Mouse (Mus musculus) liver, postnatal 0 days (tissue): Measurements from ENCODE around the gene Rbms1. TPM values are rescaled to one million over a fixed set of nuclear protein-coding genes. Genes with fewer than 3 reads are reported as not detected.
A peak's percentile ranks its signal among the peaks of the same experiment; 100 is the strongest.

Experiments
- ATAC-seq: fragments of 200-750 bp; cut with Nextera tagmentation; 2 replicates; pipeline ENCODE4 v1.8.0; 2017; ENCODE audit warnings: mild to moderate bottlenecking, moderate library complexity
- DNase-seq: peaks from one replicate; pipeline ENCODE4 v3.0.0-alpha.2; 2016
- H3K27ac ChIP-seq: fragments of 300-500 bp; sonication (generic); 2 replicates; pipeline ENCODE4 v1.5.1; 2014; ENCODE audit warnings: antibody characterized with exemption, moderate library complexity, mild to moderate bottlenecking, low read depth
- H3K27me3 ChIP-seq: fragments of 300-500 bp; sonication (generic); 2 replicates; pipeline ENCODE4 v1.6.1; 2014; ENCODE audit warnings: low read length, control low read depth, mixed read lengths; ENCODE audit not compliant: insufficient read depth
- H3K36me3 ChIP-seq: fragments of 300-500 bp; sonication (generic); replicated peaks from 2 replicates; pipeline ENCODE4 v1.6.1; 2014; ENCODE audit warnings: mild to moderate bottlenecking, control low read depth, low read length, moderate library complexity, mixed read lengths; ENCODE audit not compliant: insufficient read depth
- H3K4me1 ChIP-seq: fragments of 300-500 bp; sonication (generic); 2 replicates; pipeline ENCODE4 v1.6.1; 2014; ENCODE audit warnings: antibody characterized with exemption, mild to moderate bottlenecking, control low read depth; ENCODE audit not compliant: insufficient read depth
- H3K4me2 ChIP-seq: fragments of 300-500 bp; sonication (generic); 2 replicates; pipeline ENCODE4 v1.6.1; 2014; ENCODE audit warnings: low read depth, mild to moderate bottlenecking, low read length, moderate library complexity, mixed read lengths
- H3K4me3 ChIP-seq: fragments of 300-500 bp; sonication (generic); 2 replicates; pipeline ENCODE4 v1.5.1; 2014; ENCODE audit warnings: low read depth, low read length
- H3K9ac ChIP-seq: fragments of 300-500 bp; sonication (generic); replicated peaks from 2 replicates; pipeline ENCODE4 v1.6.1; 2014; ENCODE audit warnings: mild to moderate bottlenecking, moderate library complexity
- H3K9me3 ChIP-seq: fragments of 300-500 bp; sonication (generic); 2 replicates; pipeline ENCODE4 v1.6.1; 2016; ENCODE audit warnings: mild to moderate bottlenecking, control low read depth, low read length, mixed read lengths
- CTCF ChIP-seq: sonication (generic); IDR thresholded peaks from 2 replicates; pipeline ENCODE4 v1.5.1; 2016; ENCODE audit warnings: antibody characterized with exemption, low read depth
- EP300 ChIP-seq: IDR thresholded peaks from 2 replicates; pipeline ENCODE4 v1.6.1; 2016; ENCODE audit warnings: antibody characterized with exemption, low read depth, mild to moderate bottlenecking
- WGBS: fragments of 180-500 bp; shearing (Covaris S2); extraction: QIAGEN DNeasy Blood & Tissue Kit; methylation state at CpG from one replicate; pipeline ENCODE4 v1.1.7; 2014; ENCODE audit not compliant: insufficient replicate concordance; 5-methylcytosine and 5-hydroxymethylcytosine counted together
- polyA plus RNA-seq: library from polyadenylated mRNA; unstranded; fragments of >200 nt; fragmentation: Nextera tagmentation; extraction: Ambion mirVana; gene quantifications from 2 replicates; pipeline ENCODE4 v1.2.1, GENCODE M21; 2015

The Rbms1 gene
- polyA plus RNA-seq, 1 experiment from 2014 or later: 38.5 TPM

GRCm38 (mm10) chr2:60910820-60911219, 52.2 kb downstream of the Rbms1 start:
- ATAC-seq (peak; percentile 88), DNase-seq (peak; percentile 63)
- H3K4me2 ChIP-seq: peak overlapping the region; percentile 10
- H3K4me3 ChIP-seq: no peak overlapping the region
- no peaks in the 10 kb centered on the region for H3K36me3 ChIP-seq
- peaks cover 9% of the 10 kb centered on the region for H3K4me1 ChIP-seq
- 27% methylated on average over 6 of the region's 6 CpGs for WGBS
- TF ChIP-seq EP300 (peak; percentile 13; the same call in 1 of the 2 replicates), CTCF (no peak)
- 0 out of 2 replicates have a peak overlapping the region, but pooled peaks have one; percentile 12 for H3K27ac ChIP-seq
- H3K27me3 ChIP-seq: no peaks in the 10 kb centered on the region
- H3K9ac ChIP-seq: no peak overlapping the region
- H3K9me3 ChIP-seq: no peaks in the 10 kb centered on the region

DNA sequence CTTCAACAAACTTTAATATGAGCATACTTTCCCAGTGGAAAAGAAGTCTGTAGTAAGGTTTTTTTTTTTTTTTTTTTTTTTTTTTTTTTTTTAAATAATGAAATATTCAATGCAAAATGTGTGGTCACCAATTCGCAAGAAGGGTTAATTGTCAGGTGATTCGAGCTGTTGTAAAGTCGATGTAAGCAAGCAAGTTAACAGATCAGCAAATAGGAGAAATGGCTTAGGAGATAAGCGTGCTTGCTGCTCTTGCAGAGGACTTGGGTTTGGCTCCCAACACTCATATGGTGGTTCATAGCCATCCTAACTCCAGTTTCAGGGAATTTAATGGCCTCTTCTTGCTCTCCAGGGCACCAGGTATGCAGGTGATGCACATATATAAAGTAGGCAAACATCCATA, 54.4 kb downstream of the Rbms1 start:
- TF ChIP-seq CTCF: no peak
- no peak for TF ChIP-seq EP300
- Histone ChIP-seq H3K4me2 (no peak overlapping the region), H3K9ac (no peak overlapping the region), H3K27me3 (no peaks in the 10 kb centered on the region), H3K4me3 (no peak overlapping the region), H3K4me1 (peaks cover 15% of the 10 kb centered on the region), H3K36me3 (no peaks in the 10 kb centered on the region), H3K9me3 (no peaks in the 10 kb centered on the region), H3K27ac (no peak overlapping the region)
- no peak for DNase-seq
- ATAC-seq: no peak
- WGBS: 48% methylated on average over 4 of the region's 4 CpGs

GRCm38 (mm10) chr2:60908116-60908515, 54.9 kb downstream of the Rbms1 start:
- peaks cover 16% of the 10 kb centered on the region for H3K4me1 ChIP-seq
- ATAC-seq (no peak), DNase-seq (no peak)
- no peaks in the 10 kb centered on the region for H3K9me3 ChIP-seq
- no peak overlapping the region for H3K4me3 ChIP-seq
- TF ChIP-seq EP300 (no peak), CTCF (no peak)
- no peaks in the 10 kb centered on the region for H3K27me3 ChIP-seq
- whole genome bisulfite sequencing: 48% methylated on average over 12 of the region's 12 CpGs
- H3K36me3 ChIP-seq: no peaks in the 10 kb centered on the region
- H3K4me2 ChIP-seq: peak overlapping the region; percentile 19
- H3K27ac ChIP-seq: no peak overlapping the region
- no peak overlapping the region for H3K9ac ChIP-seq

DNA sequence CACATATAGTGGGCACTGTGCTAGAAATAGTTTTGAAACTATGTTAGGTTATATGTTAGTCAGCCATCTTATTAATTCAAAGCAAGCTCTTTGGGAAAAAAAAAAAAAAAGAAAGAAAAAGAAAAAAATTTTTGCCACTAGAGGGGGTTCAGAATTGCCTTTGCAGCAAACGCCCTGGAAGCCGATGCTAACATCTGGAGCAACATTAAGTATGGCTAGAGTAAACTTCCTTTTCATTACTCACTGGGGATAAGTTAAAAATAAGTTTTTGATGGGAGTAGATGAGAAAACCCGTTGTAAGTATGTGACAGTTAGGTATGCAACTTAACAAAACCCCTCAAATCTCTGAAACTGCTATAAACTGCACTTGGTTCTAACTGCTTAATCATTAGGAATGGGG, 57.7 kb downstream of the Rbms1 start:
- 4% methylated on average over 3 of the region's 3 CpGs for WGBS
- ATAC-seq (no peak), DNase-seq (no peak)
- H3K4me3 ChIP-seq: no peak overlapping the region
- H3K9me3 ChIP-seq: no peaks in the 10 kb centered on the region
- no peak overlapping the region for H3K4me2 ChIP-seq
- no peak overlapping the region for H3K9ac ChIP-seq
- H3K4me1 ChIP-seq: peaks cover 20% of the 10 kb centered on the region
- no peaks in the 10 kb centered on the region for H3K27me3 ChIP-seq
- no peak overlapping the region for H3K27ac ChIP-seq
- H3K36me3 ChIP-seq: no peaks in the 10 kb centered on the region
- 0 out of 2 replicates have a peak, but pooled peaks have one; percentile 14 for TF ChIP-seq EP300
- TF ChIP-seq CTCF: peak; percentile 59

DNA sequence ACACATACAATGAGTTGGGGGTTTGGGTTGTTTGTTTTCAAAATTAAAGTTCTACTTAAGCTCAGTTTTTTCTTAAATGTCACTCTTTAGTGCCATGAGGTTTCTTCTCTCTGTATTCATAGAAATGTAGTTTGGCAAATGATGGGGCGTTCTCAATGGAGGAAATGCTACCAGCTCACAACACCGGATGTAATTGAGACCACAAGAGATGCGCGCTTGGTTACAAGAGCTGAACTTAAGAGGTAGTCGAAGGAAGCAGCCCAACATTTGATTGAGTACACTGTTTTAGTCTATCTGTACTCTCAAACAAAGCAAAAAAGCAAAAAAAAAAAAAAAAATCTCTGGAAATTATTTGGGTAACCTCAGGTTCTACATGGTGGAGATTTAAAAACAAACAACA, 58.9 kb downstream of the Rbms1 start:
- Histone ChIP-seq H3K9me3 (no peaks in the 10 kb centered on the region), H3K4me2 (no peak overlapping the region), H3K4me1 (peaks cover 17% of the 10 kb centered on the region), H3K27me3 (no peaks in the 10 kb centered on the region), H3K9ac (no peak overlapping the region), H3K27ac (no peak overlapping the region), H3K4me3 (no peak overlapping the region), H3K36me3 (no peaks in the 10 kb centered on the region)
- ATAC-seq (no peak), DNase-seq (no peak)
- TF ChIP-seq CTCF (no peak), EP300 (no peak)
- WGBS: 37% methylated on average over 5 of the region's 5 CpGs

GRCm38 (mm10) chr2:60903535-60903934, 59.5 kb downstream of the Rbms1 start:
- WGBS: 25% methylated on average over 7 of the region's 7 CpGs
- Histone ChIP-seq H3K27ac (0 out of 2 replicates have a peak overlapping the region, but pooled peaks have one; percentile 2), H3K27me3 (no peaks in the 10 kb centered on the region), H3K9me3 (no peaks in the 10 kb centered on the region), H3K4me3 (no peak overlapping the region), H3K4me2 (0 out of 2 replicates have a peak overlapping the region, but pooled peaks have one; percentile 7), H3K4me1 (peaks cover 17% of the 10 kb centered on the region), H3K9ac (no peak overlapping the region), H3K36me3 (no peaks in the 10 kb centered on the region)
- DNase-seq: peak; percentile 60
- TF ChIP-seq CTCF (no peak), EP300 (peak; percentile 67)
- ATAC-seq: peak; percentile 69
